Mouse (Mus musculus) MEL (cell line): ENCODE results near the gene Iqcf3.

ENCODE experiments used
- CHD1 ChIP-seq: IDR thresholded peaks from 2 replicates; pipeline ENCODE4 v1.6.1; 2012; ENCODE audit warnings: low read depth, mild to moderate bottlenecking, inconsistent platforms, low read length, improper control_type of control experiment
- GATA1 ChIP-seq: IDR thresholded peaks from 2 replicates; pipeline ENCODE4 v1.6.1; 2011; ENCODE audit warnings: low read depth, low read length, improper control_type of control experiment
- POLR2A ChIP-seq, 2 experiments: IDR thresholded peaks; 2 replicates each; pipeline ENCODE4 v1.6.1; 2011 to 2012; ENCODE audit warnings: low read length in 2 of 2, mild to moderate bottlenecking in 2 of 2, control low read depth in 1 of 2, improper control_type of control experiment in 1 of 2, low read depth in 1 of 2, moderate library complexity in 1 of 2; ENCODE audit not compliant: control insufficient read depth in 1 of 2, insufficient read depth in 1 of 2, poor library complexity in 1 of 2

GRCm38 (mm10) chr9:106473081-106473752, 88.2 kb downstream of the Iqcf3 start:
- no peak for TF ChIP-seq CHD1
- no peak for TF ChIP-seq POLR2A (IDR thresholded peaks at IDR 0.05; ENCODE audit: control insufficient read depth in 1 of 2, insufficient read depth in 1 of 2, low read depth in 1 of 2, low read length in 2 of 2, poor library complexity in 1 of 2)
- TF ChIP-seq GATA1 = no peak
